Mouse (Mus musculus) embryo, embryonic 10.5 days (tissue): ENCODE measurements around the gene Asic1.
"Not testable (repeated sequence)": the region's sequence is repeated elsewhere in the genome, so short reads cannot be mapped to it uniquely, and the experiment has no call there.

Experiments
- DNase-seq: peaks from one replicate; pipeline ENCODE4 v3.0.0-alpha.2; 2015; ENCODE audit warnings: low spot score

Asic1 gene

GRCm38 (mm10) chr15:99664600-99665451 lies 5.3 kb upstream of the Asic1 start:
- DNase-seq: peak; percentile 69

GRCm38 (mm10) chr15:99667544-99667943 lies 2.6 kb upstream of the Asic1 start:
- DNase-seq: no peak

GRCm38 (mm10) chr15:99668881-99669280 lies 1.3 kb upstream of the Asic1 start:
- peak; percentile 88 for DNase-seq

GRCm38 (mm10) chr15:99669392-99669791 lies 776 bp upstream of the Asic1 start:
- no peak for DNase-seq

- DNase-seq: no peak
Observed at GRCm38 (mm10) chr15:99670964-99671670, 949 bp downstream of the Asic1 start.

GRCm38 (mm10) chr15:99671783-99672182 lies 1.6 kb downstream of the Asic1 start:
- no peak for DNase-seq

- DNase-seq: no peak
Observed at GRCm38 (mm10) chr15:99674866-99675265, 4.7 kb downstream of the Asic1 start.

GRCm38 (mm10) chr15:99677089-99677488 lies 6.9 kb downstream of the Asic1 start:
- DNase-seq: no peak

GRCm38 (mm10) chr15:99678063-99678800 lies 8.1 kb downstream of the Asic1 start:
- DNase-seq: peak; percentile 71

GRCm38 (mm10) chr15:99679008-99679407 lies 8.8 kb downstream of the Asic1 start:
- DNase-seq: no peak

- no peak for DNase-seq
Observed at GRCm38 (mm10) chr15:99682880-99683279, 12.7 kb downstream of the Asic1 start.

GRCm38 (mm10) chr15:99684156-99684555 lies 14.0 kb downstream of the Asic1 start:
- DNase-seq: no peak

- DNase-seq: peak; percentile 86
Observed at GRCm38 (mm10) chr15:99688712-99689111, 18.5 kb downstream of the Asic1 start.

GRCm38 (mm10) chr15:99690924-99691323 lies 20.8 kb downstream of the Asic1 start:
- no peak for DNase-seq

GRCm38 (mm10) chr15:99691976-99692375 lies 21.8 kb downstream of the Asic1 start:
- DNase-seq: no peak

- DNase-seq: no peak
Observed at GRCm38 (mm10) chr15:99697309-99697708, 27.1 kb downstream of the Asic1 start.

- DNase-seq: no peak
Observed at GRCm38 (mm10) chr15:99698533-99699085, 28.4 kb downstream of the Asic1 start.

GRCm38 (mm10) chr15:99699715-99700114 lies 29.5 kb downstream of the Asic1 start:
- no peak for DNase-seq

GRCm38 (mm10) chr15:99700219-99701106 lies 30.3 kb downstream of the Asic1 start:
- DNase-seq: no peak

GRCm38 (mm10) chr15:99701640-99701998 lies 31.5 kb downstream of the Asic1 start:
- DNase-seq: not testable (repeated sequence)
